In the genomic region with DNA sequence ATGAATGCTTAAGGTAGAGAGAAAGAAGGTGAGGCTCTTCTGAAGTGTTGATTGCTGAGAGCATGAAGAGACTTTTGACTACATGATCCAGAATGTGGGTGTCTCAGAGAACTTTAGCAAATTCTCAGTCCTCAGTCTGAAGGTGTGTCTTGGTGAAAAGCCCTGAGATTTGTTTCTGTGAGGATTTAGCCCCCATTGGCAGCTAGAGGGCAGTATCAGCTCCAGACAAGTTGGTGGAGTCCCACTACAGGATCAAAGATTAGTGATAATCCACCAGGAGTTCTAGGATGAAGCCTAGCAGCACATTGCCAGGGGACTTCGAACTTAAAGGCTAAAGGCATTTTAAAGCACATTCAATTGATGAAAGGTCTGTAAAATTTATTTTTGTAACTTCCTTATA, we compare ENCODE assay signal across 9 mouse cellular contexts.
DNase-seq lines count a peak whose midpoint lies in the region; ATAC-seq and TF ChIP-seq lines count a peak whose summit lies in the region.
"Had no signal": no experiment of that assay in that cellular context is flagged by ENCODE, and none has a peak within 500 bp of the region (broad histone marks: within the 10 kb centered on the region; RNA-seq: fewer than 3 reads in every experiment).

No protein-coding gene starts in this region.

- no peak overlapping the region for H3K4me3 ChIP-seq in midbrain, postnatal 0 days (ENCODE audit: low read depth, low read length)
- H3K4me3 ChIP-seq in midbrain, embryonic 14.5 days (replicated peaks; ENCODE audit: low read depth, low read length): no peak overlapping the region
- H3K4me3 ChIP-seq: megakaryocyte, embryonic 14.5 days had no signal

- H3K36me3 ChIP-seq in midbrain, postnatal 0 days (ENCODE audit: insufficient read depth, low read length): no peaks in the 10 kb centered on the region
- no peaks in the 10 kb centered on the region for H3K36me3 ChIP-seq in midbrain, embryonic 14.5 days (ENCODE audit: control insufficient read depth, insufficient read depth, low read length)

- no peaks in the 10 kb centered on the region for H3K9me3 ChIP-seq in midbrain, postnatal 0 days (ENCODE audit: low read length)
- H3K9me3 ChIP-seq in midbrain, embryonic 14.5 days (ENCODE audit: control insufficient read depth, low read length): no peaks in the 10 kb centered on the region
- H3K9me3 ChIP-seq: megakaryocyte, embryonic 14.5 days had no signal

- H3K9ac ChIP-seq in midbrain, postnatal 0 days (replicated peaks; ENCODE audit: low read length, poor library complexity, severe bottlenecking): no peak overlapping the region
- no peak overlapping the region for H3K9ac ChIP-seq in midbrain, embryonic 14.5 days (replicated peaks; ENCODE audit: low read length)

- no peaks in the 10 kb centered on the region for H3K27me3 ChIP-seq in midbrain, postnatal 0 days (ENCODE audit: insufficient read depth, low read length)
- no peaks in the 10 kb centered on the region for H3K27me3 ChIP-seq in midbrain, embryonic 14.5 days (ENCODE audit: control insufficient read depth, insufficient read depth, low read length)
- H3K27me3 ChIP-seq: megakaryocyte, embryonic 14.5 days had no signal

- peak; percentile 4 to 14 for DNase-seq in heart, postnatal 10 days
- DNase-seq in heart, postnatal 36 days: no peak
- no peak for DNase-seq in midbrain, postnatal 0 days (ENCODE audit: low spot score)
- no peak for DNase-seq in midbrain, embryonic 14.5 days
- DNase-seq in cerebellum, adult 9-10 months: peak; percentile 81
- no peak for DNase-seq in spleen, adult 18-20 months
- no peak for DNase-seq in urinary bladder, postnatal 36 days (ENCODE audit: low spot score in 2 of 2)

- H3K4me1 ChIP-seq in midbrain, postnatal 0 days (ENCODE audit: insufficient read depth, low read length): no peaks in the 10 kb centered on the region
- no peaks in the 10 kb centered on the region for H3K4me1 ChIP-seq in midbrain, embryonic 14.5 days (ENCODE audit: control insufficient read depth, insufficient read depth, low read length)
- H3K4me1 ChIP-seq: megakaryocyte, embryonic 14.5 days had no signal

- intact Hi-C loops in heart, postnatal 10 days (cut with DNase I): no loop called here
- intact Hi-C loops in heart, postnatal 36 days (cut with DNase I): loop anchor here (5.0 kb wide), 1 partner anchor 443 kb away; no protein-coding TSS in a partner anchor

- 85% methylated on average over 1 of the region's 1 CpGs for WGBS in midbrain, postnatal 0 days
- WGBS in midbrain, embryonic 14.5 days: 75% methylated on average over 1 of the region's 1 CpGs

- no peak for ATAC-seq in midbrain, postnatal 0 days (ENCODE audit: low FRiP score)
- ATAC-seq in midbrain, embryonic 14.5 days (ENCODE audit: low FRiP score, low TSS enrichment): no peak
- ATAC-seq in erythroblast, adult 5-6 weeks (replicated peaks; ENCODE audit: low FRiP score, poor library complexity, severe bottlenecking): no peak

- no peak overlapping the region for H3K4me2 ChIP-seq in midbrain, postnatal 0 days (ENCODE audit: low read depth, low read length, poor library complexity, severe bottlenecking)
- no peak overlapping the region for H3K4me2 ChIP-seq in midbrain, embryonic 14.5 days (ENCODE audit: low read length)

- TF ChIP-seq CTCF in midbrain, postnatal 0 days (IDR thresholded peaks at IDR 0.05): peak; percentile 40

- no peak overlapping the region for H3K27ac ChIP-seq in midbrain, postnatal 0 days (ENCODE audit: low read depth, low read length)
- no peak overlapping the region for H3K27ac ChIP-seq in midbrain, embryonic 14.5 days (replicated peaks; ENCODE audit: low read depth, low read length)

Comparison
In these comparisons a context has a peak if more than half of its experiments do, and no peak if none do; other contexts are left out.
1. DNase-seq: peak in heart, postnatal 10 days (2 of 2) and cerebellum, adult 9-10 months (single experiment); none in heart, postnatal 36 days (0 of 2), midbrain, postnatal 0 days (single experiment), midbrain, embryonic 14.5 days (single experiment), spleen, adult 18-20 months (0 of 2) and urinary bladder, postnatal 36 days (0 of 2).